Mouse (Mus musculus): Measurements from ENCODE around the gene 6030468B19Rik. TPM values are rescaled to one million over a fixed set of nuclear protein-coding genes. Genes with fewer than 3 reads are reported as not detected.

6030468B19Rik gene
- polyA plus RNA-seq, 1 experiment from 2014 or later = not detected

- no peak overlapping the region for H3K4me2 ChIP-seq (ENCODE audit: low read length)
- no peak overlapping the region for H3K9ac ChIP-seq (ENCODE audit: low read depth, low read length)
- no peak for ATAC-seq
- no peaks in the 10 kb centered on the region for H3K36me3 ChIP-seq (ENCODE audit: control insufficient read depth, insufficient read depth, low read length)
- H3K4me3 ChIP-seq (ENCODE audit: low read length) = no peak overlapping the region
- peaks cover 8% of the 10 kb centered on the region for H3K27me3 ChIP-seq (replicated peaks; ENCODE audit: control insufficient read depth, insufficient read depth, low read length)
- 88% methylated on average over 14 of the region's 14 CpGs for WGBS
- H3K9me3 ChIP-seq (ENCODE audit: control insufficient read depth, low read length) = no peaks in the 10 kb centered on the region
- peaks cover 21% of the 10 kb centered on the region for H3K4me1 ChIP-seq (ENCODE audit: control insufficient read depth, insufficient read depth, low read depth, low read length)
- H3K27ac ChIP-seq (ENCODE audit: low read depth, low read length) = no peak overlapping the region
These were observed 21.2 kb upstream of the 6030468B19Rik start for GRCm38 (mm10) chr11:117776085-117776792.

GRCm38 (mm10) chr11:117777111-117777510 lies 20.3 kb upstream of the 6030468B19Rik start:
- WGBS = 81% methylated on average over 5 of the region's 5 CpGs
- H3K4me3 ChIP-seq (ENCODE audit: low read length) = no peak overlapping the region
- no peaks in the 10 kb centered on the region for H3K36me3 ChIP-seq (ENCODE audit: control insufficient read depth, insufficient read depth, low read length)
- no peak overlapping the region for H3K27ac ChIP-seq (ENCODE audit: low read depth, low read length)
- no peak for ATAC-seq
- peaks cover 15% of the 10 kb centered on the region for H3K27me3 ChIP-seq (replicated peaks; ENCODE audit: control insufficient read depth, insufficient read depth, low read length)
- H3K4me1 ChIP-seq (ENCODE audit: control insufficient read depth, insufficient read depth, low read depth, low read length) = peaks cover 22% of the 10 kb centered on the region
- no peak overlapping the region for H3K9ac ChIP-seq (ENCODE audit: low read depth, low read length)
- H3K9me3 ChIP-seq (ENCODE audit: control insufficient read depth, low read length) = no peaks in the 10 kb centered on the region
- H3K4me2 ChIP-seq (ENCODE audit: low read length) = no peak overlapping the region

- WGBS = 94% methylated on average over 11 of the region's 11 CpGs
- H3K4me3 ChIP-seq (ENCODE audit: low read length) = no peak overlapping the region
- H3K27ac ChIP-seq (ENCODE audit: low read depth, low read length) = no peak overlapping the region
- no peaks in the 10 kb centered on the region for H3K36me3 ChIP-seq (ENCODE audit: control insufficient read depth, insufficient read depth, low read length)
- H3K27me3 ChIP-seq (replicated peaks; ENCODE audit: control insufficient read depth, insufficient read depth, low read length) = peaks cover 17% of the 10 kb centered on the region
- H3K4me2 ChIP-seq (ENCODE audit: low read length) = no peak overlapping the region
- ATAC-seq = no peak
- peaks cover 26% of the 10 kb centered on the region for H3K4me1 ChIP-seq (ENCODE audit: control insufficient read depth, insufficient read depth, low read depth, low read length)
- H3K9me3 ChIP-seq (ENCODE audit: control insufficient read depth, low read length) = no peaks in the 10 kb centered on the region
- no peak overlapping the region for H3K9ac ChIP-seq (ENCODE audit: low read depth, low read length)
These were observed 19.4 kb upstream of the 6030468B19Rik start for GRCm38 (mm10) chr11:117778031-117778430.

- Histone ChIP-seq H3K27me3 (replicated peaks; ENCODE audit: control insufficient read depth, insufficient read depth, low read length) (peaks cover 19% of the 10 kb centered on the region), H3K9ac (ENCODE audit: low read depth, low read length) (no peak overlapping the region)
- WGBS = 71% methylated on average over 12 of the region's 12 CpGs
These were observed 18.5 kb upstream of the 6030468B19Rik start for GRCm38 (mm10) chr11:117778851-117779433.

GRCm38 (mm10) chr11:117779434-117780198 lies 17.8 kb upstream of the 6030468B19Rik start:
- H3K9me3 ChIP-seq (ENCODE audit: control insufficient read depth, low read length) = no peaks in the 10 kb centered on the region
- peak overlapping the region; percentile 53 for H3K9ac ChIP-seq (ENCODE audit: low read depth, low read length)
- H3K27me3 ChIP-seq (replicated peaks; ENCODE audit: control insufficient read depth, insufficient read depth, low read length) = peaks cover 19% of the 10 kb centered on the region
- WGBS = 8% methylated on average over 38 of the region's 38 CpGs
- peak overlapping the region; percentile 55 for H3K4me2 ChIP-seq (ENCODE audit: low read length)
- H3K27ac ChIP-seq (ENCODE audit: low read depth, low read length) = peak overlapping the region; percentile 51
- H3K4me1 ChIP-seq (ENCODE audit: control insufficient read depth, insufficient read depth, low read depth, low read length) = peaks cover 31% of the 10 kb centered on the region
- H3K4me3 ChIP-seq (ENCODE audit: low read length) = peak overlapping the region; percentile 33
- H3K36me3 ChIP-seq (ENCODE audit: control insufficient read depth, insufficient read depth, low read length) = no peaks in the 10 kb centered on the region
- ATAC-seq = peak; percentile 55; the same call in 1 of the 2 replicates

More at GRCm38 (mm10) chr11:117778851-117779433, 18.5 kb upstream of the 6030468B19Rik start:
- peak overlapping the region; percentile 55; the same call in 1 of the 2 replicates for H3K4me2 ChIP-seq (ENCODE audit: low read length)
- peaks cover 31% of the 10 kb centered on the region for H3K4me1 ChIP-seq (ENCODE audit: control insufficient read depth, insufficient read depth, low read depth, low read length)
- H3K27ac ChIP-seq (ENCODE audit: low read depth, low read length) = peak overlapping the region; percentile 42; the same call in 1 of the 2 replicates
- no peaks in the 10 kb centered on the region for H3K9me3 ChIP-seq (ENCODE audit: control insufficient read depth, low read length)
- H3K4me3 ChIP-seq (ENCODE audit: low read length) = no peak overlapping the region
- no peak for ATAC-seq
- H3K36me3 ChIP-seq (ENCODE audit: control insufficient read depth, insufficient read depth, low read length) = no peaks in the 10 kb centered on the region

- peaks cover 19% of the 10 kb centered on the region for H3K27me3 ChIP-seq (replicated peaks; ENCODE audit: control insufficient read depth, insufficient read depth, low read length)
- H3K9ac ChIP-seq (ENCODE audit: low read depth, low read length) = peak overlapping the region; percentile 53
- H3K9me3 ChIP-seq (ENCODE audit: control insufficient read depth, low read length) = no peaks in the 10 kb centered on the region
- no peak for ATAC-seq
- H3K4me3 ChIP-seq (ENCODE audit: low read length) = peak overlapping the region; percentile 33
- WGBS = 5% methylated on average over 17 of the region's 17 CpGs
- H3K4me2 ChIP-seq (ENCODE audit: low read length) = peak overlapping the region; percentile 55
- peak overlapping the region; percentile 51 for H3K27ac ChIP-seq (ENCODE audit: low read depth, low read length)
- H3K4me1 ChIP-seq (ENCODE audit: control insufficient read depth, insufficient read depth, low read depth, low read length) = peaks cover 31% of the 10 kb centered on the region
- no peaks in the 10 kb centered on the region for H3K36me3 ChIP-seq (ENCODE audit: control insufficient read depth, insufficient read depth, low read length)
These were observed 17.3 kb upstream of the 6030468B19Rik start for GRCm38 (mm10) chr11:117780199-117780515.

GRCm38 (mm10) chr11:117780582-117781111 lies 16.8 kb upstream of the 6030468B19Rik start:
- Histone ChIP-seq H3K9me3 (ENCODE audit: control insufficient read depth, low read length) (no peaks in the 10 kb centered on the region), H3K4me3 (ENCODE audit: low read length) (peak overlapping the region; percentile 33), H3K4me2 (ENCODE audit: low read length) (peak overlapping the region; percentile 55), H3K9ac (ENCODE audit: low read depth, low read length) (peak overlapping the region; percentile 53), H3K27ac (ENCODE audit: low read depth, low read length) (peak overlapping the region; percentile 51; the same call in 1 of the 2 replicates), H3K36me3 (ENCODE audit: control insufficient read depth, insufficient read depth, low read length) (no peaks in the 10 kb centered on the region), H3K4me1 (ENCODE audit: control insufficient read depth, insufficient read depth, low read depth, low read length) (peaks cover 31% of the 10 kb centered on the region), H3K27me3 (replicated peaks; ENCODE audit: control insufficient read depth, insufficient read depth, low read length) (peaks cover 19% of the 10 kb centered on the region)
- WGBS = 3% methylated on average over 19 of the region's 19 CpGs
- no peak for ATAC-seq

GRCm38 (mm10) chr11:117781199-117781821 lies 16.1 kb upstream of the 6030468B19Rik start:
- H3K27me3 ChIP-seq (replicated peaks; ENCODE audit: control insufficient read depth, insufficient read depth, low read length) = peaks cover 19% of the 10 kb centered on the region
- H3K9me3 ChIP-seq (ENCODE audit: control insufficient read depth, low read length) = no peaks in the 10 kb centered on the region
- H3K4me1 ChIP-seq (ENCODE audit: control insufficient read depth, insufficient read depth, low read depth, low read length) = peaks cover 31% of the 10 kb centered on the region
- H3K9ac ChIP-seq (ENCODE audit: low read depth, low read length) = no peak overlapping the region
- 22% methylated on average over 18 of the region's 18 CpGs for WGBS
- H3K27ac ChIP-seq (ENCODE audit: low read depth, low read length) = peak overlapping the region; percentile 44; the same call in 1 of the 2 replicates
- ATAC-seq = no peak
- H3K4me2 ChIP-seq (ENCODE audit: low read length) = peak overlapping the region; percentile 55
- H3K4me3 ChIP-seq (ENCODE audit: low read length) = no peak overlapping the region
- H3K36me3 ChIP-seq (ENCODE audit: control insufficient read depth, insufficient read depth, low read length) = no peaks in the 10 kb centered on the region
